Mouse (Mus musculus) adrenal gland, postnatal 25 days (tissue): Measurements from ENCODE around the gene Bhlha9. TPM values are rescaled to one million over a fixed set of nuclear protein-coding genes. Genes with fewer than 3 reads are reported as not detected.
"Not testable (repeated sequence)": the region's sequence is repeated elsewhere in the genome, so short reads cannot be mapped to it uniquely, and the experiment has no call there.

Experiments used
- DNase-seq: peaks from one replicate; pipeline ENCODE4 v3.0.0; 2021; ENCODE audit warnings: mixed read lengths
- total RNA-seq: library from RNA; stranded (reverse); gene quantifications from 2 replicates; pipeline ENCODE4 v1.2.3, GENCODE M21; 2021

Bhlha9 gene
- total RNA-seq, 1 experiment from 2014 or later = not detected

DNA sequence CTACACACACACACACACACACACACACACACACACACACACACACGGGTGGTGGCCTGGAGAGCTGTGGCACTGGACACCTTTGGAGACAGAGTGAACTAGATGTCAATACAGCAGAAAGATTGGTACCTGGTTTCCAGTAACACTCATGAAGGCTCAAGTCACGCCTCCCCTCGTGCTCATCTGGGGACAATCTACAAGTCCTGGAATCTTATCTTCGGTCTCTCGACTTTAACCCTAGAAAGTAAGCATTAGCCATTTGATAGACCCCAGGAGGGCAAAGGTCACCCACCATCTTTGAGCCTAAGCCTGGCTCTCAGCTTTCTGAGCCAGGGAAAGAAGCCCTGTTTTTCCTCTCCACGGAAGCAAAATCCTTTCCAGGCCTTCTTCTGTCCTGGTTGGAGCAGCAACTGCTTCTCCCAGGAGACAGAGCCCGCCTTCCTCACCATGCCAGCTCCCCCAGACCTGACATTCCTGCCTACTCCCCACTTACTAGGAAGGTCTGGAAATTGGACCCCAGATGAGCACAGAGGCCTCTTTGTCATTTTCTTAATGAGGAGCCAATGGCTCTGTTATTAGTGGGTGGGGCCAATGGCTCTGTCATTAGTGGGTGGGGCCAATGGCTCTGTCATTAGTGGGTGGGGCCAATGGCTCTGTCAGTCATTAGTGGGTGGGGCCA is 10.3 kb upstream of the Bhlha9 start:
- DNase-seq = no peak

DNA sequence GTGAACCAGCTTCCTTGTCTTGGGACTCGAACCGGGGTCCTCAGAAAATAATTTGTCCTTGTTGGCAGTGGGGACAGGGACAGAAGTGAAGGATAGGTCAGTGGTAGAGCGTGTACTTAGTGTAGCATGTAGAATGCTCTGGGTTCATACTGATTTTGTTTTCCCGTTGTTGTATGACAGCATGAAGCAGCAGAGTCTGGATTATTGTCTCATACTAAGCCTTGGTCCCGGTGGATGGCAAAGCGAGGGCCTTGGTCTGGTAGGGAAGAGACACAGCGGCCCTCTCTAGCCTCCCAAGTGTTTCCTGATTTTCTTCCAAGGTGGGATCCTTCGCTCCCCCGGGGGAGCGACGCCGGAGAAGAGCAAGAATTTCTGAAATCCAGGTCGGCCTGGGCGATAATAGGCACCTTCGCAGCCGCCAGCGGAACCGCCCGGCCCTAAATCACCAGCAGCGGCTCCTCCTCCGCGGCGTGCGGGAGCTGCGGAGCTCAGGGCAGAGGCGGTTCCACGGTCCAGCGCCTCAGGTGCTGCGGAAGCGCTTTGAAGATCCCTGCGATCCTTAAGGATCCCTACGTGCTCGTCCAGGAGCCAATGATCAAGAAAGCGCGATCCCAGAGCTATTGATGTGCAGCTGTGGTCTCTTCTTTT is 6.1 kb upstream of the Bhlha9 start:
- DNase-seq = peak; percentile 13

DNA sequence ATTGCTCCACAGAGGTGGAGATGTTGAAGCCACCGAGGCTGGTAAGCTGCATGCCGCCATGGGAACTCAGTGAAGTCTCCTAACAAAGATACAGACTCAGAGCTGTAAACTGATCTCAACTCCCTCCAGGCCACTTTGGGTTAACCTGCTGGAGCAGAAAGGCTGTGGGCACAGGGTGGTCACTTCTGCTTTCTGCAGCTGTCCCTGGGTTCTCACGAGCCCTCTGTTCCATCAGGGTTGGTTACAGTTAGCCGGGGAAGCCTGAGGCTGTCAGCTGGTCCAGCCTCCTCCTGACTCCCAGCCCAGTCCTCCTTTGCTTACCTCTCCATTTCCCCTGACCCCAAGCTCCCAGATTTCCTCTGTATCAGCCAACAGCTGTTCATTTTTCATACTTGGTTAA is 4.5 kb upstream of the Bhlha9 start:
- DNase-seq = no peak

DNA sequence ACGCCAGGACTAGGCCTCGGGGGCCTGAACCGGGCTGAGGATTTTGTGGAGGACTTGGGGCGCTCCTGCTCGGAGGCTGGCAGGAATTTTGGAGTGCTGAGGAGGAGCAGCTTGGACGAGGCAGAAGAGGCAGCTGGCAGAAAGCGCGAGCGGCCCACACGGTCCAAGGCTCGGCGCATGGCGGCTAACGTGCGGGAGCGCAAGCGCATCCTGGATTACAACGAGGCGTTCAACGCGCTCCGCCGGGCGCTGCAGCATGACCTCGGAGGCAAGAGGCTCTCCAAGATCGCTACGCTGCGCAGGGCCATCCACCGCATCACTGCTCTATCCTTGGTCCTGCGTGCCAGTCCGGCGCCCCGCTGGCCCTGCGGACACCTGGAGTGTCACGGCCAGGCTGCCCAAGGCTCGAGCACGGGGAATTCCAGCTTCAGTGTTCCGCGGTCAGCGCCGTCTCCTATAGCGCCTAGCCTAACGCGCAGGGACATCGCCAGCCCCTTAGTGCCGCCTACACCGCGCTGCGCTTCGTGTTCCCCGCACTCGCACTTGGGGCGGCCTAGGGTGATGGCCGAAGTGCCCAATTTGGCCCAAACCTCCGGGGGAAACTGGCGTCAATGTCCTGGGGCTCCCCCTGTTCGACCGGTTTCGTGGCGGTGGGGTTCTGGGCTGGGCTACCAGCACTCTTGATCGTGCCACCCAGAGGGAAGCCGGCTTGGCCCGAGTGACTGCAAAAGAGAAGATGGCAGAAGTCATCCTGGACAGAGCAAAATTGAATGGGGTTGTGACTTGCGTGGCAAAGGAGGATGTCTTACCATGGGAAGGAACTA is 503 bp downstream of the Bhlha9 start:
- DNase-seq = no peak

DNA sequence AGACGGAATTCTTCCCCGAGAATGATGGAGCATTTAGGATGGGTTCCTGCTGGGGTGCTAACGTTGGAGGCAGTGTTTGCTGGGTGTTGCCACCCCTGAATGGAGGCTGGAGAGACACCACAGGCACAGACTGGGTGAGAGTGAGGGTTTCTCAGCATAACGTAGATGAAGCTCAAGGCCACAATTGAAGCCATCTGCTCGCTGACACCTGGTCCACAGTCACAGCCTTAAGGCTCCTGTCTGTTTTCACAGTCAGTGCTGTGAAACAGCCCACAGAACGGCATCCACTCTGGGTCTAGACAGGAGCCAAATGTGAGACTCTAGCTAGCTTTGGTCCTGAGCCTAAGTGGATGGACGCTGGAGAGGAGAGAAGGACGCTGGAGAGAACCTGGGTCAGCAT is 1.9 kb downstream of the Bhlha9 start:
- no peak for DNase-seq

DNA sequence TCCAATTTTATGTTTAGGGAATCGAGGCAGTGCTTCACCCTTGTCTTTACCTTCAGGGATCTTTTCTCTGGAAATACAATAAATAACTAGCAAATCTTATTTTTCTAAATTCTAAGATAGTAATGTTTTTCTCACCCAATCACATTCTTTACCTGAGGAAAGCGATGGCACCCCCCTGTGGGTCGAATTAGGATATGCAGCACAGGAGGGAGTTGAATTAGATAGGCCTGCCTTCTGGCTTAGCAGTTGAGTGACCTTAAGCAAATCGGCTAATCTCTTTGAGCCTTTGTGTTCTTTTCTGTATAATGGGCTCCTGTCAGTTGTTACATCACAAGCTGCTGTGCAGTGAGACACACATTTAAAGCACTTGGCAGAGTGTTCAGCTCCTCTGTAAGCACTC is 2.4 kb downstream of the Bhlha9 start:
- no peak for DNase-seq

DNA sequence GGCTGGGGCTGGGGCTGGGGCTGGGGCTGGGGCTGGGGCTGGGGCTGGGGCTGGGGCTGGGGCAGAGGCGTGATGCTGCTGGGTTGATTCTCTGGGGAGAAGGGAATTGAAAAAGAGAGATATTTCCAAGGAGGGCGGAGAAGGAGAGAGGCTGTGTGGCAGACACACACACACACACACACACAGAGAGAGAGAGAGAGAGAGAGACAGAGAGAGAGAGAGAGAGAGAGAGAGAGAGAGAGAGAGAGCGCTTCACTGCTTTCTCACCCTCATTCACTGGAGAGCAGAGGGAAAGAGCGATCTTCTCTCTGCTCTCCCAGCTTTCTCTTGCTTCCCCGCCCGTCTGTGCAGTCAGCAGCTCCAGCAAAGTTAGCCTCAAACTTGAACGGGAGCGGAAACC is 7.2 kb downstream of the Bhlha9 start, which contains the start of gene Trarg1:
TSS of gene Trarg1 (plus strand) at position 301 of the 400 bp plus-strand sequence.
- DNase-seq = not testable (repeated sequence)

DNA sequence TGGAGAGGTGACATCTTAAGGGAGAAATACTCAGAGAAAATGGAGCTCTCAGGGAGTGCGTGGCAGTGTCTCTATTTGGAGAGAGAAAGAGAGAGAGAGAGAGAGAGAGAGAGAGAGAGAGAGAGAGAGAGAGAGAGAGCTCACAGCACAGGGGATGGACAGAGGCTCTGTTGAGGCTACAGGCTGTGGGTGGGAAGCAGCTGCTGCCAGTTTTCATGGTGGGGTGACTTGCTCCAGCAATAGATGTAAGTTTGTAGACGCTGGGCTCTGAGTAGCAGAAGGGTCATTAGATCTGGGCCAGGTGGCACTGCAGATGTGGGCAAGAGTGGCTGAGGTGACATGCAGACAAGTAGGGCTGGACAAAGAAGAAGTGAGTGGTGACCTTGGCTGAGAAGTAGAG is 13.3 kb downstream of the Bhlha9 start:
- no peak for DNase-seq

DNA sequence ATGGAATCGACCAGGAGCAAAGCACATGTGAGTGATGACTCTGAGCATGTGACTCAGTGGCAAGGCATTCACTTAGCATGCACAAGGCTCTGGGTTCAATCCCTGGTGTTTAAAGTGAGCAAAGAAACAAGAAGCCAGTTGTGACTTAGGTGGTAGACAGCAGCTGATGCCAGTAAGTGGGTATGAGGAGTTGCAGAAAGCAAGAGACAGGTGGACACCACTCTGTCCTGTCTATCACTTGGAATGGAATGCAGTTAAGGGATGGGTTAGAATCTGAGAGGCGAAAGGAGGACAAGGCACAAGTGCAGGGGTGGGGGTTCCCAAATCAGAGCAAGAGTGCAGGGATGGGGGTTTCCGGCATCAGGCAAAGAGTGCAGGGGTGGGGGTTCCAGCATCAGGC is 19.8 kb downstream of the Bhlha9 start:
- no peak for DNase-seq

DNA sequence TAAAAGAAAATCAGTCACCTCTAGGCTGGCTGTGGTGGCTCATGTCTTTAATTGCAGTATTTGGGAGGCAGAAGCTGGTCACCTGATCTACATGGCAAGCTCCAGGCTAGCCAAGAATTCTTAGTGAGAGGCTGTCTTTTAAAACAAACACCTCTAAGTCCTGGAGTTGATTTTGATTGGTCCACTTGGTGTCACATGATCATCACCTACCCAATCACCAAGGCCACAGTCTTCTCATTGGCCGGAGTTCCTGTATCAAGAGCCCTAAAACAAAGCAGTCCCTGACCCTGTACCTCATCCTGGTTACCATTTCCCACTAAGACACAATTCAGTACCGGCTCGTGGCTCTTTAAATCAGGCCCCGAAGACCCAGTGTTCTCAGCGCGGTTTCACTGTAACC is 23.5 kb downstream of the Bhlha9 start:
- DNase-seq = no peak

DNA sequence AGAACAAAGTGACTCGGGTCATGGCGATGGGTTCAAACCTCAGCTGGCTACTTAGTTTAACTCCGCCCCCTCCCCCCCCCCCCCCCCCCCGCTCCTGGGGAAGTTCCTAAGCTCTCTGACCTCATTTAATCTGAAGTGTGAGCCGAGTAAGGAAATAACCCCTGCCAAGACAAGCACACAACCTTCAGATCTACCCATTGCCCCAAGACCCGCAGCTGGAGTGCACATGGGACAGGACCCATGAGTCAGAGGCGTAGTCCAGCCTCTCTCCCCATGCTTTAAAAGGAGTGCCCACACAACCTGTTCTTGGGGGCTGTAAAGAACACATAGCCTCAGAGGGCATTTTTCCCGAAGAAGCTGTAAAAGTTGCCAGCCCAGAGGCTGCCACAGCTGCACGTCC is 27.4 kb downstream of the Bhlha9 start:
- no peak for DNase-seq

DNA sequence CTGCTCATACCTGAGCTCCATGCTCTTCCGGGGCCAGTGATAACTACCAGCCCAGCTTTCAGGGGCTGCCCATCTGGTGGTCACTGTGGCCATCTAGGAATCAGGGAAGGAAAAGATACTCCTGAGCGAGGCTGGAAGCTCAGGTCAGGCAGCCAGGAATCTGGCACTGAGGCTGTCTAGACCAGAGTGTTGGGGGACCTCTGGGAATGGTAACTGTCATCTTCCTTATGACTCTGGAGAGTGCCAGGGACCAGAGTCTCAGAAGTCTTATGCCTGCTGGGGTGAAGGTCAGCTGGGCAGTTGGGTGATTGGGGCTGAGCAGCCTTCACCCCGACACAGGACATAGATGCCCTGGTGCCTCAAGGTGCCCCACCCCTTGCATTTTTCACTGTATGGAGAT is 35.4 kb downstream of the Bhlha9 start:
- no peak for DNase-seq

DNA sequence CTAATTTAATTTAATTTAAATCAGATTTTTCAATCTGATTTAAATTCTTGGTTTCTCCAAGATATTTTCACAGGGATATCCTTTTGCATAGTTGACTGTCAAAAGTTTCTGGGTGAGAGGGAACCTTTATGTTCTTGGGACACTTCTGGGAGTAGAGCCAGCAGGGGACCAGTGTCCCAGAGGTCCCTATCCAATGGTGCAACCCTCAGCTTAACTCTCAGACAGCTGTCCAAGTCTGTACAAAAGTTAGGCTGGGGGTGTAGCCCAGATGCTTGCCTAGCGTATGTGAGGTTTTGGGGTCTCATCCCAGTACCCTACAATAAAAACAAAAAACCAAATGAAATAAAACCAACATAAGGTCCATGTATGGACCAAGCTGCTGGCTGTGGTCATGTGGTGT is 35.8 kb downstream of the Bhlha9 start:
- no peak for DNase-seq

DNA sequence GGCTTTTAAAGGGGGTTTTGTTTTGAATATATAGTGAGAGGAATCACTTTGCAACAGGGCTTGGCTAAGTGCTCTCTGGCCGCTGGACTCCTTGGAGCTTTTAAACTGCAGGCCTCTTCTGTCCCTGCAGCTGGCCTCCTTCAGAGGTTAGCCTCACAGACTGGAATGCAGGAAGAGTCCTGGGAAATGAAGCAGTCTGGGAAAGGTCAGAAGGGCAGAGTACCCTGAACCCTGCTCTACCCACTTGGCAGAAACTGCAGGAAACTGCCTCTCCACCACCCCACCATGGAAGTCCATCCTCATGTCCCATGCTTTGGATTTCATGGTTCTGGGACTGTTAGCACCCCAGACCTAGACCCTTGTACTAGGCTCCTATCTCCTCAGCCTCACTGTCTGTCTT is 36.6 kb downstream of the Bhlha9 start:
- DNase-seq = no peak

DNA sequence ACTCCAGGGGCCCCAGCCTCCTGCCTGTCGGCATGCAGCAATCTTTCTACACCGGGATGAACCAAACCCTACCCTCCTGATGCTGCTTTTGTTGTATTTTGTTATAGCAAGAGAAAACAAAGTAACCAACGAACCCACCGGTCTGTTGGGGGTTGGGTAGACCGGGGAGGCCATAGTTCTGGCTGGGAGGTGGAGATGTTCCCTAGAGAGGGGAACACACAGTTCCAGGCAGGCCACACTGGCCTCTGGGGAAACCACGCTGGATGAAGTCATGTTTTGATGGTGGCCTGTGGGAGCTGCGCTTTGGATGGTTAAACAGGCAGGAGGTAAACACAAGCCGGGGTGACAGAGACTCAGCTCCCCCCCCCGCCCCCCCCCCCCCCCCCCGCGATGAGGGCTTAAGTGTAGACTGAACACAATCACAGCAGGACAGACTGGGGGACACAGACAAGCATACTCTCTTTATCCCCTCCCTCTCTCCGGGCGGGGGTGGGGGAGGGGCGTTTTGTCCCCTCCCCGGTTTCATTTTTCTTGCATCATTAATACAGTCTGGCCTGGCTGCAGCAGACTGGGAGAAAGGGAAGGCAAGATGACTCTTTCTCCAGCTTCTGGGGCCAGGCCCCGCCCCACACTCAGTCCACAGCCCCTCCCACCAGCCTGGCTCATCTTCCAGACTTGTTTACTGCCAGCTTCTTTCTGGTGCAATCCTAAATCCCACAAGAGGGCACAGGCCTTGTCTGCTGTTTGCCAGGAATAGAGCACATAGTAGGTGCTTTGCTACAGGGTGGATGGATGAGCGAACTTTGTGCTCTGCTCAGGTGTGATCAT is 37.6 kb downstream of the Bhlha9 start:
- peak; percentile 62 for DNase-seq

DNA sequence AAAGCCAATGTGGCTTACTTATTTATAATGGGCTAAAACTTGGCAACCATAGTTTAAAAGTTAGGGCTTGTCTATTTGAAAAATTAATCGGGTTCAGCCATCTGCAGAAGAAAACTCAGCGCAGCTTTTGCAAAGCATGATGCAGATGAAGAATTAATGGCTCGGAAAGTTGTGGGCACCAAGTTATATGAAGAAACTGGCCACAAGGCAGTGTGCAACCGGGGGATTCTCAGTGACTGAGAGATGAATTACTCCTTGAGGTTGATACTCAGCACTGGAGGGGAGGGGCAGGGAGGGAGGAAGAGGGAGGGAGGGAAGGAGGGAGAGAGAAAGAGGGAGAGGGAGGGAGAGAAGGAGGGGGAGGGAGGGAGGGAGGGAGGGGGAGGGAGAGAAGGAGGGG is 44.7 kb downstream of the Bhlha9 start:
- DNase-seq = no peak

Other genes with a start within 250 kb of the Bhlha9 start
- 53.7 and 55.3 TPM in 2 replicates for gene Abr, start 50.2 kb upstream of the Bhlha9 start, total RNA-seq
- gene Trarg1, start 7.3 kb downstream of the Bhlha9 start, total RNA-seq = 27.4 and 30.2 TPM in 2 replicates
- 44.6 and 77.1 TPM in 2 replicates for gene Gosr1, start 91.1 kb downstream of the Bhlha9 start, total RNA-seq
- gene Cpd, start 174.5 kb downstream of the Bhlha9 start, total RNA-seq = 39.7 and 45.4 TPM in 2 replicates
- gene Tmigd1, start 229.7 kb downstream of the Bhlha9 start, total RNA-seq = 1.1 TPM in 1 of 2 replicates, not detected in the other